Mouse (Mus musculus): ENCODE results near the gene Pls3. TPM values are rescaled to one million over a fixed set of nuclear protein-coding genes. Genes with fewer than 3 reads are reported as not detected.

Pls3 gene
- total RNA-seq, 1 experiment, result 29.3 TPM

DNA sequence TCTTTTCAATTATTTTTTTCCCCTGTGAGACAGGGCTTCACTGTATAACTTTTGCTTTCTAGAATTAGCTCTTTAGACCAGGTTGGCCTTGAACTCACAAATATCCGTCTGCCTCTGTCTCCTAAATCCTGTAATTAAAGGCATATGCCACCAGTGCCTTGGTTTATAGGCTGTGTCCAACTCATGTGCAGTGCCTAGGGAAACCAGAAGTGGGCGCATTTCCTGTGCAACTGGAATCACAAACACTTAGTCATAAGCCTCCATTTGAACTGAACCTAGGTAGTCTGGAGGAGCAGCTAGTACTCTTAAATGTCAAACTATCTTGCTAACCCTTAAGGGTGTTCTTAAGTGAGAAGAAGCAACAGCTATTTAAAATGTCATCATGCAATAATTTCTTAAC is 60.0 kb downstream of the Pls3 start:
- no peak overlapping the region for H3K27ac ChIP-seq (ENCODE audit: insufficient read depth, low read depth, low read length, poor library complexity, severe bottlenecking)
- no peak overlapping the region for H3K9ac ChIP-seq (ENCODE audit: insufficient read depth, low read depth, low read length, poor library complexity, severe bottlenecking)
- DNase-seq (ENCODE audit: low read depth, low spot score), result no peak
- in situ Hi-C loops (cut with MboI; ENCODE audit: low sequenced_read_pairs in 2 of 2, unreplicated experiment in 2 of 2), result loop anchor here in 1 of 2 experiments (25.0 kb wide), 1 partner anchor 372 kb away; no protein-coding TSS in a partner anchor
- no peak overlapping the region for H3K4me3 ChIP-seq (ENCODE audit: insufficient read depth in 1 of 2, low read depth in 1 of 2, low read length in 2 of 2, poor library complexity in 1 of 2, severe bottlenecking in 1 of 2)
- H3K9me3 ChIP-seq (ENCODE audit: control insufficient read depth, insufficient read depth, low read depth, low read length), result no peaks in the 10 kb centered on the region
- H3K36me3 ChIP-seq (ENCODE audit: control insufficient read depth, insufficient read depth, low read length, poor library complexity, severe bottlenecking), result no peaks in the 10 kb centered on the region
- TF ChIP-seq CHD2 (IDR thresholded peaks at IDR 0.05; ENCODE audit: low read depth, low read length) (no peak), MAFK (IDR thresholded peaks at IDR 0.05; ENCODE audit: insufficient read depth, low read depth, low read length) (no peak), ZC3H11A (IDR thresholded peaks at IDR 0.05; ENCODE audit: borderline replicate concordance, low read depth, low read length) (no peak), ZNF384 (IDR thresholded peaks at IDR 0.05; ENCODE audit: low read depth, low read length) (no peak), HCFC1 (IDR thresholded peaks at IDR 0.05; ENCODE audit: borderline replicate concordance, insufficient read depth, low read length) (no peak)
- H3K4me1 ChIP-seq (ENCODE audit: control insufficient read depth in 2 of 2, insufficient read depth in 2 of 2, low read length in 2 of 2, poor library complexity in 1 of 2), result no peaks in the 10 kb centered on the region

- no peaks in the 10 kb centered on the region for H3K9me3 ChIP-seq (ENCODE audit: control insufficient read depth, insufficient read depth, low read depth, low read length)
- in situ Hi-C loops (cut with MboI; ENCODE audit: low sequenced_read_pairs in 2 of 2, unreplicated experiment in 2 of 2), result loop anchor here in 1 of 2 experiments (25.0 kb wide), 1 partner anchor 373 kb away; no protein-coding TSS in a partner anchor
- no peaks in the 10 kb centered on the region for H3K36me3 ChIP-seq (ENCODE audit: control insufficient read depth, insufficient read depth, low read length, poor library complexity, severe bottlenecking)
- H3K9ac ChIP-seq (ENCODE audit: insufficient read depth, low read depth, low read length, poor library complexity, severe bottlenecking), result no peak overlapping the region
- no peaks in the 10 kb centered on the region for H3K4me1 ChIP-seq (ENCODE audit: control insufficient read depth in 2 of 2, insufficient read depth in 2 of 2, low read length in 2 of 2, poor library complexity in 1 of 2)
- H3K27ac ChIP-seq (ENCODE audit: insufficient read depth, low read depth, low read length, poor library complexity, severe bottlenecking), result no peak overlapping the region
- no peak overlapping the region for H3K4me3 ChIP-seq (ENCODE audit: insufficient read depth in 1 of 2, low read depth in 1 of 2, low read length in 2 of 2, poor library complexity in 1 of 2, severe bottlenecking in 1 of 2)
- no peak for TF ChIP-seq ZNF384 (IDR thresholded peaks at IDR 0.05; ENCODE audit: low read depth, low read length)
- no peak for TF ChIP-seq ZC3H11A (IDR thresholded peaks at IDR 0.05; ENCODE audit: borderline replicate concordance, low read depth, low read length)
- no peak for TF ChIP-seq MAFK (IDR thresholded peaks at IDR 0.05; ENCODE audit: insufficient read depth, low read depth, low read length)
- TF ChIP-seq CHD2 (IDR thresholded peaks at IDR 0.05; ENCODE audit: low read depth, low read length), result no peak
- TF ChIP-seq HCFC1 (IDR thresholded peaks at IDR 0.05; ENCODE audit: borderline replicate concordance, insufficient read depth, low read length), result no peak
- DNase-seq (ENCODE audit: low read depth, low spot score), result no peak
These were observed 60.9 kb downstream of the Pls3 start for GRCm38 (mm10) chrX:75814123-75814522.

GRCm38 (mm10) chrX:75796583-75796982 is 78.4 kb downstream of the Pls3 start:
- H3K9me3 ChIP-seq (ENCODE audit: control insufficient read depth, insufficient read depth, low read depth, low read length), result no peaks in the 10 kb centered on the region
- no peak overlapping the region for H3K4me3 ChIP-seq (ENCODE audit: insufficient read depth in 1 of 2, low read depth in 1 of 2, low read length in 2 of 2, poor library complexity in 1 of 2, severe bottlenecking in 1 of 2)
- H3K36me3 ChIP-seq (ENCODE audit: control insufficient read depth, insufficient read depth, low read length, poor library complexity, severe bottlenecking), result no peaks in the 10 kb centered on the region
- DNase-seq (ENCODE audit: low read depth, low spot score), result no peak
- no peaks in the 10 kb centered on the region for H3K4me1 ChIP-seq (ENCODE audit: control insufficient read depth in 2 of 2, insufficient read depth in 2 of 2, low read length in 2 of 2, poor library complexity in 1 of 2)
- TF ChIP-seq ZC3H11A (IDR thresholded peaks at IDR 0.05; ENCODE audit: borderline replicate concordance, low read depth, low read length), result no peak
- no peak for TF ChIP-seq CHD2 (IDR thresholded peaks at IDR 0.05; ENCODE audit: low read depth, low read length)
- TF ChIP-seq MAFK (IDR thresholded peaks at IDR 0.05; ENCODE audit: insufficient read depth, low read depth, low read length), result no peak
- TF ChIP-seq ZNF384 (IDR thresholded peaks at IDR 0.05; ENCODE audit: low read depth, low read length), result no peak
- no peak for TF ChIP-seq HCFC1 (IDR thresholded peaks at IDR 0.05; ENCODE audit: borderline replicate concordance, insufficient read depth, low read length)
- no peak overlapping the region for H3K9ac ChIP-seq (ENCODE audit: insufficient read depth, low read depth, low read length, poor library complexity, severe bottlenecking)
- in situ Hi-C loops (cut with MboI; ENCODE audit: low sequenced_read_pairs in 2 of 2, unreplicated experiment in 2 of 2), result no loop called here
- H3K27ac ChIP-seq (ENCODE audit: insufficient read depth, low read depth, low read length, poor library complexity, severe bottlenecking), result no peak overlapping the region

GRCm38 (mm10) chrX:75779796-75780195 is 95.2 kb downstream of the Pls3 start:
- H3K4me3 ChIP-seq (ENCODE audit: insufficient read depth in 1 of 2, low read depth in 1 of 2, low read length in 2 of 2, poor library complexity in 1 of 2, severe bottlenecking in 1 of 2), result no peak overlapping the region
- TF ChIP-seq ZNF384 (IDR thresholded peaks at IDR 0.05; ENCODE audit: low read depth, low read length) (no peak), ZC3H11A (IDR thresholded peaks at IDR 0.05; ENCODE audit: borderline replicate concordance, low read depth, low read length) (no peak), MAFK (IDR thresholded peaks at IDR 0.05; ENCODE audit: insufficient read depth, low read depth, low read length) (no peak), HCFC1 (IDR thresholded peaks at IDR 0.05; ENCODE audit: borderline replicate concordance, insufficient read depth, low read length) (no peak), CHD2 (IDR thresholded peaks at IDR 0.05; ENCODE audit: low read depth, low read length) (no peak)
- no peak overlapping the region for H3K9ac ChIP-seq (ENCODE audit: insufficient read depth, low read depth, low read length, poor library complexity, severe bottlenecking)
- H3K9me3 ChIP-seq (ENCODE audit: control insufficient read depth, insufficient read depth, low read depth, low read length), result no peaks in the 10 kb centered on the region
- H3K4me1 ChIP-seq (ENCODE audit: control insufficient read depth in 2 of 2, insufficient read depth in 2 of 2, low read length in 2 of 2, poor library complexity in 1 of 2), result no peaks in the 10 kb centered on the region
- no peak overlapping the region for H3K27ac ChIP-seq (ENCODE audit: insufficient read depth, low read depth, low read length, poor library complexity, severe bottlenecking)
- in situ Hi-C loops (cut with MboI; ENCODE audit: low sequenced_read_pairs in 2 of 2, unreplicated experiment in 2 of 2), result no loop called here
- DNase-seq (ENCODE audit: low read depth, low spot score), result no peak
- H3K36me3 ChIP-seq (ENCODE audit: control insufficient read depth, insufficient read depth, low read length, poor library complexity, severe bottlenecking), result no peaks in the 10 kb centered on the region

DNA sequence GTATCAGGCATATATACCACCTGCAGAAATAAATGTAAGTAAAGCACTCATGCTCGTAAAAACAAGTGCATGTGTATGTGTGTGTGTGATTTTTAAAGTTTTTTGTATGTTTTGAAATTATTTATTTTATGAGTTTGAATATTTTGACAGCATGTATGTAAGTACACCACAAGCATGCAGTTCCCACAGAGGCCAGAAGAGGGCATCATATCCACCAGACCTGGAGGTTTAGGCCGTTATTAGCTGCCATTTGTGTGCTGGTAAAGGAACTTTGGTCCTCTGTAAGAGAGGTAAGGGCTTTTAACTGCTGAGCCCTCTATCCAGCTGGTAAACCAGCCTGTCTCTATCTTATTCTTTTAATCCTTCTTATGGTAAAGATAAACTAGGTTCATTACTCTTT is 97.5 kb downstream of the Pls3 start:
- DNase-seq (ENCODE audit: low read depth, low spot score), result no peak
- in situ Hi-C loops (cut with MboI; ENCODE audit: low sequenced_read_pairs in 2 of 2, unreplicated experiment in 2 of 2), result no loop called here
- Histone ChIP-seq H3K27ac (ENCODE audit: insufficient read depth, low read depth, low read length, poor library complexity, severe bottlenecking) (no peak overlapping the region), H3K4me3 (ENCODE audit: insufficient read depth in 1 of 2, low read depth in 1 of 2, low read length in 2 of 2, poor library complexity in 1 of 2, severe bottlenecking in 1 of 2) (no peak overlapping the region), H3K9ac (ENCODE audit: insufficient read depth, low read depth, low read length, poor library complexity, severe bottlenecking) (no peak overlapping the region), H3K36me3 (ENCODE audit: control insufficient read depth, insufficient read depth, low read length, poor library complexity, severe bottlenecking) (no peaks in the 10 kb centered on the region), H3K4me1 (ENCODE audit: control insufficient read depth in 2 of 2, insufficient read depth in 2 of 2, low read length in 2 of 2, poor library complexity in 1 of 2) (no peaks in the 10 kb centered on the region), H3K9me3 (ENCODE audit: control insufficient read depth, insufficient read depth, low read depth, low read length) (no peaks in the 10 kb centered on the region)
- TF ChIP-seq MAFK (IDR thresholded peaks at IDR 0.05; ENCODE audit: insufficient read depth, low read depth, low read length) (no peak), ZNF384 (IDR thresholded peaks at IDR 0.05; ENCODE audit: low read depth, low read length) (no peak), HCFC1 (IDR thresholded peaks at IDR 0.05; ENCODE audit: borderline replicate concordance, insufficient read depth, low read length) (no peak), ZC3H11A (IDR thresholded peaks at IDR 0.05; ENCODE audit: borderline replicate concordance, low read depth, low read length) (no peak), CHD2 (IDR thresholded peaks at IDR 0.05; ENCODE audit: low read depth, low read length) (no peak)
